Mouse (Mus musculus) macrophage (primary cell): Measurements from ENCODE around the gene Dynlt1c. TPM values are rescaled to one million over a fixed set of nuclear protein-coding genes. Genes with fewer than 3 reads are reported as not detected.
"Not testable (repeated sequence)": the region's sequence is repeated elsewhere in the genome, so short reads cannot be mapped to it uniquely, and the experiment has no call there.

Experiments used
- H3K27ac ChIP-seq: fragments of 350-480 bp; formaldehyde crosslinking; 2 replicates; pipeline ENCODE4 v1.9.0; 2021
- H3K36me3 ChIP-seq: fragments of 350-480 bp; formaldehyde crosslinking; 2 replicates; pipeline ENCODE4 v1.9.0; 2021; ENCODE audit errors: inconsistent target
- H3K4me3 ChIP-seq: fragments of 350-480 bp; formaldehyde crosslinking; 2 replicates; pipeline ENCODE4 v1.9.0; 2021; ENCODE audit errors: inconsistent target
- H3K79me2 ChIP-seq: fragments of 350-480 bp; formaldehyde crosslinking; 2 replicates; pipeline ENCODE4 v1.9.0; 2021; ENCODE audit errors: inconsistent target
- WGBS: methylation state at CpG from one replicate; pipeline ENCODE4 v1.1.7; 2026; ENCODE audit warnings: inconsistent platforms; ENCODE audit not compliant: missing documents; 5-methylcytosine and 5-hydroxymethylcytosine counted together
- polyA plus RNA-seq: library from polyadenylated mRNA; stranded (reverse); fragments of 250-400 nt; gene quantifications from 3 replicates; pipeline ENCODE4 v1.2.4, GENCODE M21; 2018; ENCODE audit warnings: inconsistent platforms

Dynlt1c gene
- polyA plus RNA-seq, 1 experiment from 2014 or later, result 13.6 TPM

DNA sequence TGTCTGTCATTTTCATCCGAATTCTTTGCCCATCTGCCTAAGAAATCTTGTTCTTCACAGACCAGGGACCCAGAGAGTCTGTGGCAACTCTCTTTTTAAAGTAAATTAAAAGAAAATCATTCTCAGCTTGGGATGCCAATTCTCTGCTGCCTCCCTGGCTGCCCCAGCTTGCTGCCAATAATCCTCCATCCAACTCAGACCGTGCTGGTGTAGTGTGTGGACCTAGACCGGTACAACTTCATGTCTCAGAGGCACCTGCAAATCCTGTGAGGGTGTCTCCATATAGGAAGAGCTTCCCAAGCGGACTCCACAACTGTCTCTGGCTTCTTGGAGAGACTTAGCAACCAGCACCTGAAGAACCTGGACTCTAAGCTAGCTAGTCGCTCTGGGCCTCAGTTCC lies 35.4 kb downstream of the Dynlt1c start:
- 91% methylated on average over 5 of the region's 5 CpGs for WGBS
- no peak overlapping the region for H3K27ac ChIP-seq
- H3K4me3 ChIP-seq, result no peak overlapping the region
- no peaks in the 10 kb centered on the region for H3K79me2 ChIP-seq
- H3K36me3 ChIP-seq, result no peaks in the 10 kb centered on the region

GRCm38 (mm10) chr17:6637434-6637833 lies 36.0 kb downstream of the Dynlt1c start:
- H3K27ac ChIP-seq, H3K79me2 ChIP-seq, H3K4me3 ChIP-seq, H3K36me3 ChIP-seq: not testable (repeated sequence)
- no CpG with 5 or more reads among the region's 4 CpGs for WGBS

GRCm38 (mm10) chr17:6638444-6638843 lies 37.0 kb downstream of the Dynlt1c start:
- H3K79me2 ChIP-seq, H3K4me3 ChIP-seq, H3K27ac ChIP-seq, H3K36me3 ChIP-seq: not testable (repeated sequence)
- 60% methylated on average over 3 of the region's 8 CpGs for WGBS

DNA sequence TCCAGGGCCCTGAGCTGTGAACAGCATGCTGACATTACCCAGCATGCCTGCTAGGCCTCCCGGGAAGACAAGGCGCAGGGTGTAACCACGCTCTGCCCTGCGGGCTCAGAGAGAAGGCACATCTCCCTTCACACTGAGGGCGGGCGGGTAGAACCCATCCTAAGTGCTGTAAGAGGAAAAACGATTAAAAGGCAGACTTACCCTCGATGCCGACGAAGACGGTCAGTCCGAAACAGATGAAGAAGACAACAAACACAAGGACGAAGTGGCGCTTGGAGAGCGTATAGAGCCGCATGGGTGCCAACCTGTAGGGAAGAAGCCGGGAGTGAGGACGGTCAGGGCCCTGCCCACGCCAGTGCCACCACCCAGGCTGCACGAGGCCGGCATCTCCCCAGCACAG lies 38.0 kb downstream of the Dynlt1c start:
- not testable (repeated sequence) for H3K27ac ChIP-seq, H3K4me3 ChIP-seq, H3K79me2 ChIP-seq, H3K36me3 ChIP-seq
- WGBS, result 100% methylated on average over 5 of the region's 21 CpGs

- not testable (repeated sequence) for H3K79me2 ChIP-seq, H3K4me3 ChIP-seq, H3K36me3 ChIP-seq, H3K27ac ChIP-seq
- 100% methylated on average over 1 of the region's 10 CpGs for WGBS
These were observed 38.7 kb downstream of the Dynlt1c start for GRCm38 (mm10) chr17:6640044-6640637.

DNA sequence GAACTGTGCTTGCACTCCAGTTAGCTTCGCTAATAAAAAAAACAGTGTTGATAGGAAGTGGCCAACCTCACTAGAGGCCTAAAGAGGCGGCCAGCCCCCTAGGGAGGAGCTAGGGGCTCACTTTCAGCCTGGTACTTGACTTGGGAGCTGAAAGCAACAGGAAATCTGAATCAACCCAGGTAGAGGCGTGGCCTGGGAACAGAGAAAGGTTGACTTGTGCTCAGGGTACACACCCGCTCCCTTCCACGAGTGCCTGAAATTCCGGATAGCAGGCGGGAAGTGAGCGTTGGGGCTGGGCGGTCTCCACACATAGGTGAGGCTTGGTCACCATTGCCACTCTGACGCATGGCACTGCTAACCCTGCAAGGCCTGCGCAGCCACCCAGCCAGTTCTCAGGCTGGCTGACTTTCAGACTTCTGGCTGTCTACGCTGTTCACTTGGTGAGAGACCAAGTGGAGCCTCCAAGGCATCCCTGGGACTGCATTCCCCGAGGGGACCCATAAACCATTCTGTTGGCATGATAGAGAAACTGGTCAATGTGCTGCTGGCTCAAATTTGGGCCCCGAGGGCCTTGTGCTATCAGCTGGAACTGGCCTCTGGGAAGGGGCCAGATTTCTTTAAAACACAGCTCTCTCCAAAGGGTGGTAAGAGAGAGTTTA lies 39.4 kb downstream of the Dynlt1c start:
- H3K27ac ChIP-seq, H3K4me3 ChIP-seq, H3K79me2 ChIP-seq, H3K36me3 ChIP-seq: not testable (repeated sequence)
- WGBS, result 57% methylated on average over 10 of the region's 14 CpGs

DNA sequence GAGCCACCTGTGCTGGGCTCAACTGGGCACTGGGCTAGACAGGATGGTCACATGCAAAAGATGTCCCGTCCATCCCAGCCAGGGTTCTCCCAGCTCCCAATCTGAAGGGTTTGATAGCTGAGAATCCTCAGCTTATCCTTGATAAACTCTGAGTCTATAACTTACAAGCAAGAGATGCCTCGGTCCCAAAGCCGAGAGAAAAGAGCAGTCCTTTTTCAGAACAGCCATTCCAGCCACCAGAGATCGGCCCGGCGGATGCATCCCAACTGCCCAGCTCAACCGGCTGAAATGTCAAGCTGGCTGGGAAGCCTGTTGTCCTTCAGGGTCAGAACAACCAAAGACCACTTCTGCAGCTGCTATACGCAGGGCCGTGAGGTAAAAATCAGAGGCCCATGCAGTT lies 42.7 kb downstream of the Dynlt1c start:
- not testable (repeated sequence) for H3K27ac ChIP-seq, H3K36me3 ChIP-seq, H3K4me3 ChIP-seq, H3K79me2 ChIP-seq
- WGBS, result no CpG with 5 or more reads among the region's 9 CpGs

DNA sequence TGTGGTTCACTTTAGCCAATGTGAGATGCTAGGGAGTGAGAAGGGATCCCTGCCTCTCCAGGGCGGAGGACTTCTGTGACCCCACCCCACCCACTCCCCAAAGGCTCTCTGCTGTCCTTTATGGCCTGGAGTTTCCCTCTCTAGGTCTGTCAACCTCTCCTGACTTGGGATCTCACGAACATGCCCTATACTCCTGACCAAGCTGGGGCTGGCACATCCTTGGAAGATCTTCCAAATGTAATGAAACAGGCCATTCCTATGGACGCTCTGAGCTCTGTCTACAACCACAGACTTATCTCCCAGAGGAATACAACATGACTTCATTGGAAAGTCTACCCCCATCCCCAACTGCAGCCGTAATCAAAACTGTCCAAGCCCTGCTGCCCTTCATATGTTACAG lies 43.2 kb downstream of the Dynlt1c start:
- 100% methylated on average over 3 of the region's 4 CpGs for WGBS
- not testable (repeated sequence) for H3K27ac ChIP-seq, H3K4me3 ChIP-seq, H3K79me2 ChIP-seq, H3K36me3 ChIP-seq

GRCm38 (mm10) chr17:6645668-6646067 lies 44.2 kb downstream of the Dynlt1c start:
- not testable (repeated sequence) for H3K4me3 ChIP-seq, H3K36me3 ChIP-seq
- WGBS, result 29% methylated on average over 1 of the region's 4 CpGs

GRCm38 (mm10) chr17:6646841-6647240 lies 45.4 kb downstream of the Dynlt1c start:
- H3K27ac ChIP-seq, H3K79me2 ChIP-seq, H3K36me3 ChIP-seq, H3K4me3 ChIP-seq: not testable (repeated sequence)
- WGBS, result 100% methylated on average over 2 of the region's 8 CpGs

More at GRCm38 (mm10) chr17:6645668-6646067, 44.2 kb downstream of the Dynlt1c start:
- not testable (repeated sequence) for H3K79me2 ChIP-seq, H3K27ac ChIP-seq

DNA sequence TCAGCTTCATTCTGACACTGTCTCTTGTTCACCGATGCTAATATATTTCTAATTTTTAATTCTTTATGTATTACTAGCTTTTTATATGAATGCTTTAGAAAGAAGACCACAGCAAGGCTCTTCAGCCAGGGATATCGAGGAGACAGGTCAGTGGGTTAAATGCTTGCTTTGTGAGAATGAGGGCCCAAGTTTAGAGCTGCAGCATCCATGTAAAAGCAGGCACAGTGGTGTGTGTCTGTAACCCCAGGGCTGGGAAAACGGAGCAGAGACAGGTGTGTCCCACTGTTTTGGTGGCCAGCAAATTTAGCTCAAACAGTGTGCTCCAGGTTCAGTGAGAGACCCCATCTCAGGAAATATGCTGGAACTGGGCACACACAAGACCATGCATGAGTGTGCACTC lies 46.0 kb downstream of the Dynlt1c start:
- not testable (repeated sequence) for H3K4me3 ChIP-seq, H3K27ac ChIP-seq, H3K36me3 ChIP-seq, H3K79me2 ChIP-seq
- WGBS, result 88% methylated on average over 1 of the region's 3 CpGs

DNA sequence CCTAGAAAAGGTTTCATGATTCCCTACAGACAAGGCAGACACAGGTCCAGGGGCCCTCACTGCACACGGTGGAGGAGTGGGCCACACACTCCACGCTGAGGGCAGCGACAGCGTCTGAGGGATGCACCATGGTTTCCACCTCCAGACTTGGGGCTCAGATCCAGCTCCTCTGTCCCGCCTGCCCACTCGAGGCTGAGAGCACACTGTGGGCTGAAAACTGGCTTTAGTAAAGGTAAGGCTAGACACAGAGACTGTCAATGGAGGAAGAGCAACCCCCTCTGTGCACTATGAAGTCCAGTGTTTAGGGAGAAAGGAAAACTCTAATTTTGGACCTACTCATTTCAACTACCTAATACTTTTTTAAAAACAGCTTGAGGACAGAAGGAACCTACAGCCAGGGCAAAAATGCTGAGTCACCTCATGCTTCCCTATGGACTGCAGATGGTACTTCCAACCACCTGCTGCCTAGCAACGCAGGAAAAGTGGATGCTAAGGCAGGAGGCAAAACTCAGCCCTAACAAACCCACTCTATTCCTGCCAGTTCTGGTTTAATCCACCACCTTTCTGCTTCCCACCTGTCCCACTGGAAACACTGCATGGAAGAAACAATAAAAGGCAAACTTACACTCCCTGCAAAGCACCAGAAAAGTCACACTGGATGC lies 49.6 kb downstream of the Dynlt1c start:
- not testable (repeated sequence) for H3K27ac ChIP-seq, H3K36me3 ChIP-seq, H3K79me2 ChIP-seq, H3K4me3 ChIP-seq
- 91% methylated on average over 3 of the region's 7 CpGs for WGBS

- not testable (repeated sequence) for H3K79me2 ChIP-seq, H3K27ac ChIP-seq, H3K36me3 ChIP-seq, H3K4me3 ChIP-seq
- 100% methylated on average over 2 of the region's 5 CpGs for WGBS
These were observed 52.0 kb downstream of the Dynlt1c start for GRCm38 (mm10) chr17:6653341-6653946.

- peak overlapping the region; percentile 46 for H3K27ac ChIP-seq
These were observed 53.6 kb downstream of the Dynlt1c start for GRCm38 (mm10) chr17:6655087-6655511.

DNA sequence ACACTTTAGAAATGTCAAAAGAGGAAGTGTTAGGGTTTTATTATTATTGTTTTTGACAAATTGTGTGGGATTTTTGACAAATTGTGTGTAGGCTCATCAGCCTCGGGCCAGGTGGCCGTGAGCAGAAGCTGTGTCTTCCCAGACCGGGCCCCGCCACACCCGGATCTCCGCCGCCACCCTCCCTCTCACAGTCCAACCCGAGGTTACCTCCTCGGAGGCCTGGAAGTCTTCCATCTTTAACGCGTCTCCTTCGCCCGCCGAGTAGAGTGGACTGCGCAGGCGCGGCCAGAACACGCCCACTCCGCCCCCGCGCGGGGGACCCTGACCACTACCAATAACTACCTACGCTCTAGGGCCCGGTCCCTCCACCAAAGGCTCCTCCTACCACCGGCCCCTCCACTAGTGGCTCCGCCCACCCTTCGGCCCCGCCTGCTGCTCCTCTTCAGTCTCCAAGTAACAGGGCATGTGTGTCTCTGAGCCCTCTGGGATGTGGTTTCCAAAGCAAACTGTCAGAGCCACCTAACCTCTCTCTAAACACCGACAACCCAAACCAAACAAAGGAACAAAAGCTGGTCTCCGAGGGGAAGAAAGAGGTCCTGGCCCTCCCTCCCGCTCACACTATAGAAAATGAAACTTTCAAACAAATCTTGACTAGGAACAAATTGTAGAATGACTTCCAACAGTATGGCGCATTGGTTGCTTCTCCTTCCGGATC lies 54.3 kb downstream of the Dynlt1c start, which contains the start of gene Dynlt1f:
TSS of gene Dynlt1f (minus strand) at position 334 of the 715 bp plus-strand sequence.
- H3K79me2 ChIP-seq, result not testable (repeated sequence)
- H3K4me3 ChIP-seq, result peak within 1 kb of the TSS; percentile 38

More at GRCm38 (mm10) chr17:6655087-6655511, 53.6 kb downstream of the Dynlt1c start:
- H3K36me3 ChIP-seq, H3K79me2 ChIP-seq: not testable (repeated sequence)
- H3K4me3 ChIP-seq, result peak overlapping the region; percentile 38
- 0% methylated on average over 24 of the region's 36 CpGs for WGBS

More for the DNA sequence above, 54.3 kb downstream of the Dynlt1c start, which contains the start of gene Dynlt1f:
- WGBS, result 4% methylated on average over 7 of the region's 33 CpGs
- H3K27ac ChIP-seq, result peak within 1 kb of the TSS; percentile 46
- not testable (repeated sequence) for H3K36me3 ChIP-seq
